Mouse (Mus musculus) 416B (cell line): ENCODE measurements around the gene Trpv3.

Experiments used
- DNase-seq: peaks from one replicate; pipeline ENCODE4 v3.0.0; 2011; ENCODE audit warnings: low read depth

The Trpv3 gene

DNA sequence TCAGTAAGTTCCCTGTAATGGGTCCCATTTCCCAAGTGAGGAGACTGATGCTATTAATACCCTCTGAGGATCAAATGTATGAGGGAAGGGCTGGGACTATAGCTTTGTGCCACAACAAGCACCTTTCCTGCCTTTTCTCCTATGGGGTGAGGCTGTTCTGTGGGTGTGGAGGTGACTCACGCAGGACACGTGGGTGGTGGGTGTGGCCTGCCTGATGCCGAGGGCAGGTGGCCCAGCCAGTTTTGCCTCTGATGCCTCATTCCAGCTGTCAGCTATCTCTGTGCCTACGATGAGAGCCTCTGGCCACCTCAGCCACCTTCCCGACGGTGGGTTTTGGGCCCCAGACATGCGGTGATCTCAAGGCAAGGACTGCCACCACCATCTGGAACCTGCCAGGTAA is at the start of gene Trpv3:
Gene Trpv3, plus strand, starts transcription at position 122 of the 400 bp plus-strand sequence.
- DNase-seq = no peak

GRCm38 (mm10) chr11:73219671-73220070 is 47.5 kb upstream of the Trpv3 start:
- DNase-seq = no peak

DNA sequence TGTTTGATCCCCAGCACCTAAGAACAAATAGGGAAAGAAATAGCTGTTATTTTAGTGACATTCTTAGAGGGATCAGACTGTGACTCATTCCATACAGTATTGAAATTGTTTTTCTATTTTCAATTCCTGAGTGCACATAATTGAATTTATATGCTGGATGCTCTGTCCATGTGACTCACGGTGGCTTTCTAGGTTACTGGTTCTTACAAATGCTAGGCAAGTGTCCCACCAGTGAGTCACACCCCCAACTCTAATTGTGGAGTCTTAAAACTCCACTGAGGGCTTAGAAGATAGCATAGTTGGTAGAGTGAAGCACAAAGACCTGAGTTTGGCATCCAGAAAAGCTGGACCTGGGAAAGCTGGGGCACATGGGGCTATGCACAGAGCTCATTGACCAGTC is 46.5 kb upstream of the Trpv3 start:
- DNase-seq = no peak

DNA sequence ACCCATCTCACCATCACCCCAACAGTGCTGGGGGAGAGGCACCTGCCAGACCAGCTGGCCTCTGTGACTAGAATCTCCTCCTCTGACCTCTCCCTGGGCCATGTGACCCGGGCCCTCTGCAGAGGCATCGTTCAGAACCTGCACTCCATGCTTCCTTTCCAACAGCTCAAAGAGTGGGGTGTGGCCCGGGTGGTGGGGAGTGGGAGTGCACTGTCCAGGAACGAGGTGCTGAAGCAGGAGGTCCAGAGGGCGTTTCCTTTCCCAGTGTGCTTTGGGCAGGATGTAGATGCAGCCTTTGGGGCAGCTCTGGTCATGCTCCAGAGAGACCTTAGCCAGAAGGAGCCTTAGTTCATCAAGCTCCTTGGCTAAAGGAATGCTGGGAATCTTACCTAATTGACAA is 44.3 kb upstream of the Trpv3 start:
- no peak for DNase-seq

DNA sequence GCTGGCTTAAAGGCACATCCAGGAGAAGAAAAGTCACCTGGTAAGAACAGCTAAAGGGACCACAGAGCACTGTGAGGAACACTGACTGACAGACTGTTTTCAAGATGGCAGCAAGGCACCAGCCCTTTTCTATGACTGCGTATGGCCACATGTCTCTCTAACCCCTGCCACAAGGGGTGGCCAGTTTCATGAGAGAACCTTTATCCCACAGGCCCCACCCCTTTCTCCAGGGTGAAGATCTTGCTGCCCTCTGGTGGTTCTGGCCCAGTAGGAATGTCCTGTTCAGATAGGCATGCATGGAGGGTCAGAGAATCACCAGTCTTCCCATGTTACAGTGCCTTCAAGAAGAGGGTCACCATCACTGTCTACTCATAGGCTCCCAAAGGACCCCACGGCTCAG is 43.2 kb upstream of the Trpv3 start:
- DNase-seq = peak; percentile 72

DNA sequence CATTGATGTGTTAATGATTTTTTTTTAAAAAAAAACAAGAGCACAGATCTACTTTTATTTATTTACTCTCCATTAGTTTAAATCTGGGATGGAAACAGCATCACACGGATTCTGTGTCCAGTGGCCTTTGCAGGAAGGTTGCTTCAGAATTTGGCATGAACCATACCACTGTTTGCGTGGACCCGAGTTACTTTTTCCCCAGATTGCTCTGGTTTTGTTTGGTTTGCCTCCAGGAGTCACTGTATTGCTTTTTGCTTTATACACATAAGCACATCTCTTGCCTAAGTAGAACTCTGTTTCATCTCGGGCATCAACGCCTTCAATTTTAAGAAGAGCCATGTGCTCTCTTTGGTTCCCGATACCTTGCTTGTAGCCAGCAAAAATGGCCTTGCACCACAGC is 41.3 kb upstream of the Trpv3 start:
- no peak for DNase-seq

DNA sequence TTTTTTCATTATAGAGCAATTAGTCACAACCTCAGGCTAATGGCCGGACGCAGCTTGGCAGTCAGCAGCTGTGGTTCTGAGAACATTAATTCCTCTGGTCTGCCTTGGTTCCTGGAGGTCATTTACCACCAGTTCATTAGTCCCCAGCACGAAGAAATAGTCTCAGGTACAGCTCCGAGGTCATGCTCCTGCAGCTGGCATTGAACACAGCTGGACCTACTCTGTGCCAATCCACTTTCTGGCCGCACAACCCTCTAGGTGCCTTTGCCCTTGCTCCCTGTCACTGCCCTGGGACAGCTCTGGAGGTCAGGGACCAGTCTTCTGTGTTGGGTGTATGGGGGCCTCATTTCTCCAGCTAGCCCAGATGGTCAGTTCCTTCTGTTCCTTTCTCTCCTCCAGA is 38.3 kb upstream of the Trpv3 start:
- DNase-seq = no peak

DNA sequence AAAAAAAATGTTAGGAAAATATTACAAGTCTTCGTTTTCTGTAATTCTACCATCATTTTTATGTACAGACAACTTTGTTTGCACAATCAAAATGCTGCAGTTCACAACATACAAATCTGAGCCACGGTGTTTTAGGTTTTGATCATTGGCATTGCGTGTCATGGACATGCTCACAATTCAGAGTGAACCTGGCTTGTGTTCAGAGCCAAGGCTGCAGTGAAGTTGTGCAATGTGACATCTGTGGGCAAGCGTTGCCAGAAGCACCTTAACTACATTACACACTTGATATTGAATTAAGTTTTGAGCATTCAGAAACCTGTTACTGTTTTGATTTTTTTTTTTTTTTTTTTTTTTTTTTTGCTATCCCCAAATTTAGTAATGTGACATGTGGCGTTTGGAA is 37.1 kb upstream of the Trpv3 start:
- no peak for DNase-seq

GRCm38 (mm10) chr11:73232513-73232912 is 34.7 kb upstream of the Trpv3 start:
- DNase-seq = peak; percentile 26

DNA sequence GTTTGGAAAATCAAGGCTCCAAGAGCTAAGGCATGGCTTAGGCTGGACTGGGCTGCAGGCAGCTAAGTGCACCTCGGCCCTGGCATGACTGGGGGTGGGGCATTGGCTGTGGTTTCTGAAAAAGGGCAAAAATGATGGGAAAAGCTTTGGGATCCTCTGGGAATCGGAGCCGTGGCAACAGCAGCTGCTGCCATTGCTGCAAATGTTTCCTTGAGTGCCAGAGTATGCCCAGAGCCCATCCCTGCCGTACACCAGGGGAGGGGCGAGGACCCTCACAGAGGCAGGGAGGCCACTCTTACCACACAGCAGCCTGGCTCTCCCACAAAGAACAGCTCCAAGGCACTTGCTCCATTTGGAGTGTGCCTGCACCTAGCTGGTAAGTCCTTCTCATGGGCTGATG is 33.2 kb upstream of the Trpv3 start, which contains the start of gene Trpv1:
Gene Trpv1, plus strand, starts transcription at position 301 of the 400 bp plus-strand sequence.
- DNase-seq = no peak

DNA sequence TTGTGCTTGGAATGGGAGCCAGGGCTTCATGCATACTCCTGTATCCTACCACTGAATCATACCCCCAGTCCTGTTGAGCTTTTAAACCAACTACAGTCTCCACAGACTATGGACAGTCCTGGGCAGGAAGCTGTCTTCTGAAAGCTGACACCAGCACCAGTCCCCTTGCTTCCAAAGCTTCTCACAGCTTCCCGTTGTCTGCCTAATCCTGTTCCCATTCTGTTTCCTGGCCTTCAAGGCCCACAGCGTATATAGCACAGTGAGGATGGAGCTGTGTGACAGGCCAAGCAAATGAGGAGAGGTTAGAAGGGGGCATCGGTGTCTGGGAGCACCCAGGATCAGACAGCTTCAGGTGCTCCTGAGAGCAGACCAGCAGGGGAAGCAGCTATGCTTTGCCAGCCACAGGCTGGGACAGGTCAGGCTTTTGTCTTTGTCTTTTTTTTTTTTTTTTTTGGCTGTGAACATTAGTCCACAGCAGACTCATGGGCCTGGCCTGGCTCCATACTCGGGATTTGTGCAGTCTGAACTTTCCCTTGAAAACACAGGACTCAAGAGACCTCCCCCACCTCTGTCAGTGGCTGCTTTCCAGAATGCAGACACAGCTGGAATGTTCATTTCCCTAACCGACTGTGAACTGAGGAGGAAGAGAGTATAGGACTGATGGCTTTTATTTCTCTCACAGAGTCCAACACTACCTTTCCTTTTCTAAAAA is 31.0 kb upstream of the Trpv3 start:
- no peak for DNase-seq

- no peak for DNase-seq
Observed at GRCm38 (mm10) chr11:73236731-73237130, 30.5 kb upstream of the Trpv3 start.

- no peak for DNase-seq
Observed at GRCm38 (mm10) chr11:73242199-73242598, 25.0 kb upstream of the Trpv3 start.

GRCm38 (mm10) chr11:73242777-73243176 is 24.4 kb upstream of the Trpv3 start:
- no peak for DNase-seq

GRCm38 (mm10) chr11:73257362-73257945 is 9.7 kb upstream of the Trpv3 start:
- no peak for DNase-seq

- no peak for DNase-seq
Observed at GRCm38 (mm10) chr11:73258664-73259063, 8.5 kb upstream of the Trpv3 start.

- no peak for DNase-seq
Observed at GRCm38 (mm10) chr11:73260457-73260856, 6.7 kb upstream of the Trpv3 start.

DNA sequence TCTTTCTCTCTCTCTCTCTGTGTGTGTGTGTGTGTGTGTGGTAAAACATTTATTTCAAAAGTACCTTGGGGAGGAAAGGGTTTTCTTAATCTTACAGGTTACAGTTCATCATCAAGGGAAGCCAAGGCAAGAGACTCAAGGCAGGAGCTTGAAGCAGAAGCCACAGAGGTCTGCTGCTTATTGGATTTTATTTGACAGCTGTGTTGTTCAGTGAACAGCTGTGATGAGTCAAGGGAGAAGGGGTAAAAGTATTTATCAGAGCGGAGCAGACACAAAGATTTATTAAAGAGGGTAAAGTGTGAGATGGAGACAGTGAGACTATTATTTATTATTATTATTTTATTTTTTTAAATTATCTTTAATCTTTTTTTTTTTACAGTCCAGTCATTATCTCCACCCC is 5.8 kb upstream of the Trpv3 start:
- no peak for DNase-seq

DNA sequence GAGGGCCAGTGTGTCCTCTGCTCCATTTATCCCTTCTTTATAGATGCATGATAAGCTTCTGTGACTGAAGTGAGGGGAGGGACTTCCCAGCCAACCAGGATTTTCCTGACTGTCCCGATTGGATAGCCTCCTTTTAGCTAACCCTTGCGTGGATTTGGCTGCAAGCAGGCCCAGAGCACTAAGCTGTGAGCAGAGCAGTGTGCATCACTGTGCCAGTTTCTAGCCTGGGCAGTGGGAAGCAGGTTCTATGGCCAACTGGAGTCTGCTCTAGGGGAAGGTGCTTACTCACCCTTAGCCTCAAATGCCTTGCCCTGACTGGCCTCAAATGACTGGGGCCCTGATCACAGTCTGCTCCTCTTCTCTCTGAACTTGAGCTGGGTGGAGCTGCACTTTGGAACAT is 7.6 kb downstream of the Trpv3 start:
- DNase-seq = no peak

DNA sequence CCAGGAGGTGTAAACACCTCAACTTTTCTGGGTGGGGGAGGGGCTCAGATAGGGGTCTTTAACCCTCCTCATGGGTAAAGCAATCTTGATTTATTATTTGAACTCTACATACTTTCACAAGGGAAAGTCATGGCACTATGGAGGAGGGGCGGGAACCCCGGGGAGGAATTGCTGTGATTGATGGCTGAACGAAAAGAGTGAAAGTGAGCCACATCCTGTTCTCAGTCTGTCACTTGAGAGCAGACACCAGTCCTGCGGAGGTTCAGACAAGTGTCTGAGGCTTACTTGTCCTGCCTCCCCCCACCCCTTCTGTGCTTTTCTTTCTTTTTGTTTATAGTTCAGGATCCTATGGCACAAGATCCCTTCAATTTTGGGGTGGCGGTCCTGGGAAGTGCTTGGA is 13.5 kb downstream of the Trpv3 start:
- no peak for DNase-seq

- peak; percentile 17 for DNase-seq
Observed at GRCm38 (mm10) chr11:73281528-73282027, 14.4 kb downstream of the Trpv3 start.

DNA sequence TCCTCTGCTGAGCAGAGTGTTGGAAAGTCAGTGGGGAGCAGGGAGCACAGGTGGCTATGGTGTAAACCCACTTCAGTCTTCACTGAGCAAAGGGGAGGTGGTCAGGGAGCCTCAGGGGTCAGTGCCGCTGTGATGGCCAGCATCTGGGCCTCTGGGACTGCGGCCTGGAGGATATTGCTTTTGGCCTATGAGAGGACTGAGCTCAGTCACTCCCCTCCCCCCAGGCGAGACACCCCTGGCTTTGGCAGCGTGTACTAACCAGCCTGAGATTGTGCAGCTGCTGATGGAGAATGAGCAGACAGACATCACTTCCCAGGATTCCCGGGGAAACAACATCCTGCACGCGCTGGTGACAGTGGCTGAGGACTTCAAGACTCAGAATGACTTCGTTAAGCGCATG is 16.2 kb downstream of the Trpv3 start:
- no peak for DNase-seq

DNA sequence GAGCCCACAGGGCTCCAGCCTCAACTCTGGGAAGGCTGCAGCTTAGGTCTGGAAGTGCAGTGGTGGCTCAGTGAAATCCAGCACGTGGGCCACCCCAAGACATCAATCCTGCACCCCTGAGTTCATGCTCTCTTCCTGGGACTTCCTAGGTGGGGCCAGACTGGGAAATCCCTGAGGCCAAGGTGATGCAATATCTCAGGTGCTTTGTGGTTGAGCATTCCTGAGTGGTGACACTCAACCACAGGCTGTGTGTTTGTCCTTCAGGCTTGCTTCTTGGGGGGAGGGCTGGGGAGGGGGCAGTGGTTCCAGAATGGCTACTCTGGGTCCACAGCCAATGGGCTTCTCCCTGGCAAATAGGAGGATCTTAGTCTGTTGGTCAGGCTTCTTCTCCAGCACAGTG is 16.7 kb downstream of the Trpv3 start:
- DNase-seq = no peak

- DNase-seq = no peak
Observed at GRCm38 (mm10) chr11:73284351-73284750, 17.2 kb downstream of the Trpv3 start.
